Mouse (Mus musculus) liver, postnatal 0 days (tissue): Measurements from ENCODE around the gene Map3k15.

Experiments
- CTCF ChIP-seq: sonication (generic); IDR thresholded peaks from 2 replicates; pipeline ENCODE4 v1.5.1; 2016; ENCODE audit warnings: antibody characterized with exemption, low read depth
- EP300 ChIP-seq: IDR thresholded peaks from 2 replicates; pipeline ENCODE4 v1.6.1; 2016; ENCODE audit warnings: antibody characterized with exemption, low read depth, mild to moderate bottlenecking

GRCm38 (mm10) chrX:160116074-160116473 lies 127.8 kb downstream of the Map3k15 start:
- TF ChIP-seq EP300 = no peak
- no peak for TF ChIP-seq CTCF
